Mouse (Mus musculus) ovary, postnatal 14 days (tissue): ENCODE measurements around the gene Aph1c.
"Not testable (repeated sequence)": the region's sequence is repeated elsewhere in the genome, so short reads cannot be mapped to it uniquely, and the experiment has no call there.

Experiments
- DNase-seq: peaks from one replicate; pipeline ENCODE4 v3.0.0; 2022; ENCODE audit warnings: low spot score

The Aph1c gene

DNA sequence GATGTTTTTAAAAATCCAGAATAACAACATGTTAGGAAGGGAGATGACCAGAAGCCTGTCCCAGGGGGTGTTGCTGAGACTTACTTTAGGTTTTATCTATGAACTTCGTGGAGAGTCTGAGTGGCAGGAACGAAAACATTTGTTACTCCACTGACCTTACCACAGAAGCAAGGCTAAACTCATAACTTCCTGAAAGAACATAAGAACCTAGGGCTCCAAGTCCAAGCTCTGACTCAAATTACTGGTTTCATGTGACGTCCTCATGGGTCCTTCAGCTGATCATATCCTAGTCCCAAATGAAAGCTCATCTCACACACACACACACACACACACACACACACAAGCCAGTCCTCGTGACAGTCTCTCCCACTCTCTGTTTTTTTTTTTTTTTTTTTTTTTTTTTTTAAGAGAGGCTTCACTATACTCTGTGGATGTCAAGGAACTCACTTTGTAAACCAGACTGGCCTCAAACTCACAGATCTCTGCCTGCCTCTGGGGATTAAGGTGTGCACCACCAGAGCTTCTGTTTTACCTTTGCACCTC lies 2.1 kb downstream of the Aph1c start:
- DNase-seq = no peak

DNA sequence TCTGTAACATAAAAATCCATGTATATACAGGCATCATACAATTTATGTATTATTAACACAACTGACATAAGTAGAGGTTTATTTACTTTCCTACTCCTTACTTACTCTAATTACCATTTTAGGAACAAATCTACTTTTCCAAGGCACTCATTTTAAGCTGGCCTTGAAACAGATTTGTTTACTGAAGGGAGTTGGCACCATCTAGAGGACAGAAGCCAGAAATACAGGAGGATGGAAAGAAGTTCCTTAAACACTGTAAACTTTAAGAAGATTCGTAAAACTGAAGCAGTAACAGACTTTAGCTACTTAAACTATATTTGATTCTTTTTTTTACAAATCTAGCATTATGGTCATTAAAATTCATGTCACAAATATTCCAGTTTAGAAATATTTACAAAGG lies 8.5 kb downstream of the Aph1c start:
- no peak for DNase-seq

DNA sequence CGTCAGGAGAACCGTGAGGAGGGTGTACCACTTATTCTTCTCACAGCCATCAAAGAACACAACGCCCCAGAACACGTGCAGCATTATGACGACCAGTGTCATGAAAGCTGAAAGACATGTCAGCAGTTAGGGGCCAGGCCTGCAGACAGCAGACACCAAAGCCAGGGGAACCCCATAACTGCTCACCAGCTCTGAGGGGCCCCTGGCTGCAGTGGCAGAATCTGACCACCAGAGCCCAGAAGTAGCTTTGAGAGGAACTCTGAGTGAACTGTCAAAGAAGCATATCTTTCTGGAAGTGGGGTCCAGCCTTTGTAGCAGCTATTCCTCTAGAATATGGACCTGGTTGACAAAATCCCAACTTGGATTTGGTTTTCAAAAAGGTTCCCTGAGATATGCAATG lies 12.3 kb downstream of the Aph1c start:
- DNase-seq = not testable (repeated sequence)

DNA sequence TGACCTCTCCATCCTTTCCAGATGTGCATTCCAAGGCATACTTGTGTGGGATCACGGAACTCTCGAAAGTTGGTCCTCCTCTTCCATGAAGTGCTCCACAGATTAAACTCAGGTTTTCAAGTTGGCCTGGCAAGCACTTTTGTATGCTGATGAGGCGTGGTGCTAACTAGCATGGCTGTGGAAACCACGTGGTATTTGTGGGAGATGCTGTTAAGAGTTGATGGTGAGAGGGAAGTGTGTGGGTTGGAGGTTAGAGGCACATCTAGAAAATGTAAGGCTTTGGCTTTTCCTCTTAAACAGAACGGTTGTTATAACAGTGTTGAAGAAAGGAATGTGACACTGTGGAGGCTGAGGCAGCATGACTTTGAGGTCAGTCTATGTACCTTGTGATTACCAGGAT lies 13.5 kb downstream of the Aph1c start:
- no peak for DNase-seq

DNA sequence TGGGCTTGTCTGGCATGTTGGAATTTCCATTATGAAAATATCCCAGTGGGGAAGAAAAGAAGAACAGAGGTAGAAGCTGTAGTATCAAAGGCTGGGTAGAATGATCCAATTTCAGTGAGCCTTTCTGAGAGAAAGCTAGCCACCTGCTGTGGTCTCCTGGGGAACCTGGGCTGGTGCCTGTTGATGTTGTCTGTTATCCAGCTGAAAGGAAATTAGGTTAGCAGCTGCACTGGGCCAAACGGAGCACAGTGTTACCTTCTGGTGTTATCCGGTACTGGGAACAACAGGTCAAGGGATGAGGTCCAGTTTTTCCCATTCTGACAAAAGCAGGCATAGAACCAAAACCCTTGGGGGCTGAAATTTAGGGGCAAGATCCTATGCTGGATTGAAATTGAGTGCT lies 21.1 kb downstream of the Aph1c start:
- DNase-seq = no peak

DNA sequence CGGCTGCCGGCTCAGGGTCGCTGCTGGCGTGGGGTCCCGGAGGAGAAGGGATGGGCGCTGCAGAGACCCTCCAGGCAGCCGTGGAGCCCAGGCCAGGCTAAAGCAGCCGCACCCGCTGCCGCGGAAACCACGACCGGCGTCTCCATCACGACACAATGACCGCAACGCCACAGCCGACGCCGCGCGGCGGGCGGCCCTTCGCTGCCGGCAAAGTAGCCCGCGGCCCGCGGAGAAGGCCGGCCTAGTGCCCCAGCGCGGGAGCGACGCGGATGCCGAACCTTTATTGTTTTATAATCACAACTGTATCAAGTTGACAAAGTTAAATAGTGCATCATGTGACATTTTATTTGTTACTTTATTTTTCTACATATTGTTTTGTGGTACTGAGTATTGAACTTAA lies 28.6 kb downstream of the Aph1c start:
- not testable (repeated sequence) for DNase-seq

DNA sequence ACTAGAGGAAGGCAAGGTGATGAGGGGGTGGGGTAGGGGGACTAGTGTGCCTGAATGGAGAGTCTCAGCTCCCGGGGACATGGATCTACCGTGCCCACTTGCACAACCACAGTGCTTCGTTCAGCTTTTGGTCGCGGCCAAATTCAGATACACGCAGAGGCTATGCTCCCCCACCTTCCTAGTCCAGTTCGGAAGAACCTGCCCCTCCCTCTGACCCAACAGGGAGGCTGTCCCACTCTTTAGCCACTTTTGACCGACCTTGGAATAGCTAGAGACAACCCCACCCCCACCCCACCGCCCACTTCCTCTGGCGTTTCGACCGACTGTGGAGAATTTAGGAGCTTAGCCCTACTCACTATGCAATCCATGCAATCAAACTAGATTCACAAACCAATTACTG lies 32.6 kb downstream of the Aph1c start:
- DNase-seq = no peak

DNA sequence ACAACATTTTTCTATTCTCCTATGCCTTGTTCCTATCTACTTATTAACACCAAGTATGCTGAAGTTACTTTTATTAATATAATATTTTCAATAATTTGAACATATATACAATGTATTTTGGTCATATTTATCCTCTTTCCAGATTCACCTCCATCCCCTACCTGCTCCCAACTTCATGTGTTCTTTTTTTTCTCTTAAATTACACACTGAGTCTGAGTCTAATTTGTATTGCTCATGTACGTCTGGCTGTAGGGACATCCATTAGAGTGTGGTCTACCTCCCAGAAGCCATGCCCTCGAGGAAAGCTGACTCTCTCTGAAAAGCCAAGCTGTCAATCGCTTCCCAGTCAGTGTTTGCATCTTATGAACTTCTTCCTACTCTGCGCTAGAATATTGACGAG lies 37.8 kb downstream of the Aph1c start, which contains the start of gene Gm10647:
Gm10647 (plus strand) TSS at position 301 of the 400 bp plus-strand sequence.
- no peak for DNase-seq

DNA sequence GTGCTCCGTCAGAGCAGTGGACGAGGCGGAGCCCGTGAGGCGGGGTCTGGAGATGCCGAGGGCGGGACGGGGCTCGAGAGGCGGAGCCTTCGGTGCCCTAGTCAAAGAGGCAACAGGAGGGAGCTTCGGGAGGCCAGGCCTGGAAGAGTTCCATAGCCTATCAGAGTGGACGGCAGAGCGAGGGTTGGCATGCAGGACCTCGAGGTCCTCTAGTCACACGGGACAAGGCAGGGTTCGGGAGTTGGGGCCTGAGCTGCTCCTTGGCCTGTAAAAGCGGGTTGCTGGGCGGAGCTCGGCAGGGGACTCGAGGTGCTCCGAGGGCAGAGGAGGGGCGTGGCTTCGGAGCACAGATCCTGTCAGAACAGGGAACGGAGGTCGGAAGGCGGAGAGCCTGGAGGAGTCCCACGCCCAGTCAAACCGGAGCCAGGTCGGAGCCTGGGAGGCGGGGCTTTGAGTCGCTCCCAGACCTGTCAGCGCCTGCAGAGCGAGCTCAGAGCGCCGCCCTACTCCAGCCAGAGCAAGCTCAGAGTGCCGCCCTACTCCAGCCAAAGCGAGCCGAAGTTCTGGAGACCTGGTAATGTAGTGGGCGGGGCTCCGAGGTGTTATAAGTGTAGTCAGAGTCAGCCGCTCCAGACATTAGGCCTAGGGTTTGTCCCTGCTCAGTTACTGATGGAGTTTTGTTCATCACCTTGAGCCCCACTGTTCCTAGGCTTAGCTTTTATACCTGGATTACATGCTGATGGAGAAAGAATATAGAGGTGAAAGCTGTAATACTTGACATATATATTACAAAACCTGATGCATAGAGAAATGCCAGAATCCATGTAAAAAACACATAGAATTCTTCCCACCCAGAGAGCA lies 38.8 kb downstream of the Aph1c start, which contains the start of gene Aph1b:
Aph1b (minus strand) TSS at position 27 of the 861 bp plus-strand sequence.
- peak; percentile 91 for DNase-seq

DNA sequence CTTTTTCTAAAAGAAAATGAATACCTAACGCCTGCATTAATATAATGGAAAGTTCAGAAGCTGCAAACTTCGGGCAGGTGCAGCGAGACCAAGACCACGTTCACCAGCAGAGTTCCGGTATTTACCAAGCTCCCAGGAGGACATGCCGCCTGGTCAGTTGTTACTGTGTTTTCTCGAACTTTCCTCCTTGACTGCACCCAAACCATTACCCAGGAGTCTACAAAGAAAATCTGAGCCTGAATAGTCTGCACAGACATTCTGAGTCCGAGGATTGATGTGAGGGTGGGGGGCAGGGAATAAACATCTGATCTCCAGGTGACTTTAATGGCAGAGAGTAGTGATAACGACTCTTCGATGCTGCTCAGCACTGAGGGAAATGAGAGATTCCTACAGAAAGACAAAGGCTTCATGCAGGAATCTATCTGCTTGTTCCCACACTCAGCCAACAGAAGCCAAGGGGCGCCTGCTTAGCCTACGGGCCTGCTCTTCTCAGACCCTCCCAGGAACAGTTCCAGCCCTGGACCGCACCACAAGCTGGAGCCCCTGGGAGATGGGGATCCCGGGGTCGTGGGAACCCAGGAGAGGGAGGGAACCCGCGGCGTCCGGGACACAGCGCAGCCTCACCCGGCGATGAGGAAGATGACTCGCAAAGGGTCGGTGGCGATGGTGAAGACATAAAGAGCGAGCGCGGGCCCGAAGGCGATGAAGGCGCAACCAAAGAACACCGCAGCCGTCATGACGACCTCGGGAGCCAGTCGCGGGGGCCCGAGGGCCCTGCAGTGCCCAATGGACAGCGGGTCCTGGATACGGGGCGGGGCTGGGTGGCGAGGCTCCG lies 39.7 kb downstream of the Aph1c start:
- no peak for DNase-seq

DNA sequence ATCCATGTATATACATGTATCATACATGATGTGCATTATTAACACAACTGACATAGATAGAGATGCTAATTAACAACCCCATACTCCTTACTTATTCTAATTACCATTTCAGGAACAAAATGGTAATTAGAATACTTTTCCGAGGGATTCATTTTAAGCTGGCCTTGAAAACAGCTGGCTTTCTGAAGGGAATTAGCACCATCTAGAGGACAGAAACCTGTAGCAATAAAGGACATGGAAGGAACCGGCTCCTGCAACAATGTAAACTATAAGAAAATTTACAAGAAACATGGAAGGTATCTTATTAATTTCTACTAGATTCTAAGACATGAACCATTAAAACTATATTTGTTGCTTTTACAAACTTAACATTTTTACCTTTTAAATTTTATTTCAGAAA lies 46.7 kb downstream of the Aph1c start:
- peak; percentile 17 for DNase-seq

DNA sequence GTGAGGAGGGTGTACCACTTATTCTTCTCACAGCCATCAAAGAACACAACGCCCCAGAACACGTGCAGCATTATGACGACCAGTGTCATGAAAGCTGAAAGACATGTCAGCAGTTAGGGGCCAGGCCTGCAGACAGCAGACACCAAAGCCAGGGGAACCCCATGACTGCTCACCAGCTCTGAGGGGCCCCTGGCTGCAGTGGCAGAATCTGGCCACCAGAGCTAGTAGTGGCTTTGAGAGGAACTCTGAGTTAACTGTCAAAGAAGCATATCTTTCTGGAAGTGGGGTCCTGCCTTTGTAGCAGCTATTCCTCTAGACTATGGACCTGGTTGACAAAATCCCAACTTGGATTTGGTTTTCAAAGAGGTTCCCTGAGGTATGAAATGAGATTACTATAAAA lies 50.0 kb downstream of the Aph1c start:
- DNase-seq = not testable (repeated sequence)

DNA sequence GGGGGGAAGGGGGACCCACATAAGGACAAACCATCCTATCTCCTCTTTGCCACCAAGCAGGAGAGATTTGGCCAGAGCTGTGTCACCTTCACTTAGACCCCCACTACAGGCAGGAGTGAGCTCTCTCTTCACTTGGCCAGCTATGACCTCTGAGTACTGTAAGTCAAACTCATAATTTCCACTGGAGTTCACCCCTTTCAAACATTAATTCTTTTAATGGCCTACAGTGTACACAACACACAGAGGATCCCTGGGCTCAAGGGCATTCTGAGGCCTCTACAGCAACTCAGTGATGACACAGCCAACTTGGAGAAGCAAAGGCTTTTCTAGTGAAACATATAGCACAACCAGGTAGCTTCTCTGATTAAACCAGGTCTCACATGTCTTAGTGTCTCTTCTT lies 63.8 kb downstream of the Aph1c start:
- DNase-seq = no peak

DNA sequence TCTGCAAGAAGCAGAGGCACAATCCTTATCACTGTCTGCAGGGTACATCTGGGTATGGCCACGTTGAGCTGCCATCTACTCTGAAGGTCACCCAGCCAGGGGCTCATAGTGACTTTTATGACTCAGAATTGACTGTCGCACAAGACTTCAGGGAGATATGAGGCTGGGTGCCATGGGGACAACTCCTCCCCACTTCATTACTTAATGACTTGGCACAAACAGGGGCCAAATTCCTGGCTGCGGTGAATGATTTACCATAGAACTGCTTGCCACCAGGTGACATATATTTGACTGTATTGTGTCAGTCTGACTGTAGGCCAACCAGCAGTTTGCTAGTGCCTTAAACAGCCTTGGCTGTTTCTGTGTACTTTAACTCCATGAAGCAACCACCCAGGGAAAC lies 65.3 kb downstream of the Aph1c start:
- DNase-seq = peak; percentile 9

DNA sequence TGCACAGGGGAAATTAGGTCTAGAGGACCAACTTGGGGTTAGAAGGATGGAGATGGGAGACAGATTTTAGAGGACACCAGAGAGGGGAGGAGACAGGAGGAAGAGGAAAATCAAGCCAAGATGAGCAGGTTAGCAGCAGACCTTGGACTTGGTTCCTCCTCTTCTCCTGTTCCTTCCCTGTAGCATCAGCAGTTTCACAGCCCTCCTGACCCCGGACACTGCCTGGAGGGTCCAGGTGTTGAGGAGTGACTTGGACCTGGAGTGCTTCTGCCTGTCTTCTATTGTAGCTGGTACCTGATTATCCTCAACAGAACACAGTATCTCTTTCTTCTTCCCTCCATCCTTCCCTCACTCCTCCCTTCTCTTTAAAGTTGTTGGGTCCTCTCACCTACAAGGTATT lies 65.8 kb downstream of the Aph1c start:
- no peak for DNase-seq
